Mouse (Mus musculus): Measurements from ENCODE around the gene Iqcg.
A peak's percentile ranks its signal among the peaks of the same experiment; 100 is the strongest.
"Not testable (repeated sequence)": the region's sequence is repeated elsewhere in the genome, so short reads cannot be mapped to it uniquely, and the experiment has no call there.

Gene Iqcg

GRCm38 (mm10) chr16:33056095-33056785, at the start of gene Iqcg, which contains the start of gene Rpl35a:
Gene Iqcg, minus strand, starts transcription at chr16:33056218.
Gene Rpl35a, plus strand, starts transcription at chr16:33056453.
- peak; percentile 84 to 87 for DNase-seq (ENCODE audit: low spot score in 2 of 2)

- no peak for DNase-seq (ENCODE audit: low spot score in 2 of 2)
Measured at GRCm38 (mm10) chr16:33085666-33086065, 29.6 kb upstream of the Iqcg start.

- no peak for DNase-seq (ENCODE audit: low spot score in 2 of 2)
Measured at GRCm38 (mm10) chr16:33083996-33084395, 28.0 kb upstream of the Iqcg start.

- no peak for DNase-seq (ENCODE audit: low spot score in 2 of 2)
Measured at GRCm38 (mm10) chr16:33082951-33083350, 26.9 kb upstream of the Iqcg start.

GRCm38 (mm10) chr16:33080063-33080462, 24.0 kb upstream of the Iqcg start:
- DNase-seq (ENCODE audit: low spot score in 2 of 2), result no peak

GRCm38 (mm10) chr16:33077069-33077627, 21.1 kb upstream of the Iqcg start:
- DNase-seq (ENCODE audit: low spot score in 2 of 2), result no peak

- DNase-seq (ENCODE audit: low spot score in 2 of 2), result no peak
Measured at GRCm38 (mm10) chr16:33076078-33076477, 20.1 kb upstream of the Iqcg start.

- DNase-seq (ENCODE audit: low spot score in 2 of 2), result no peak
Measured at GRCm38 (mm10) chr16:33074967-33075366, 18.9 kb upstream of the Iqcg start.

GRCm38 (mm10) chr16:33072871-33073557, 17.0 kb upstream of the Iqcg start:
- peak; percentile 59 to 69 for DNase-seq (ENCODE audit: low spot score in 2 of 2)

- DNase-seq (ENCODE audit: low spot score in 2 of 2), result no peak
Measured at GRCm38 (mm10) chr16:33070928-33071327, 14.9 kb upstream of the Iqcg start.

- DNase-seq (ENCODE audit: low spot score in 2 of 2), result no peak
Measured at GRCm38 (mm10) chr16:33064636-33065035, 8.6 kb upstream of the Iqcg start.

- DNase-seq (ENCODE audit: low spot score in 2 of 2), result no peak
Measured at GRCm38 (mm10) chr16:33063267-33063666, 7.2 kb upstream of the Iqcg start.

GRCm38 (mm10) chr16:33062682-33063131, 6.7 kb upstream of the Iqcg start:
- DNase-seq (ENCODE audit: low spot score in 2 of 2), result no peak

GRCm38 (mm10) chr16:33062024-33062681, 6.1 kb upstream of the Iqcg start, which contains the start of gene Lmln:
Gene Lmln, plus strand, starts transcription at chr16:33062521.
- DNase-seq (ENCODE audit: low spot score in 2 of 2), result peak; percentile 88 to 90

- DNase-seq (ENCODE audit: low spot score in 2 of 2), result no peak
Measured at GRCm38 (mm10) chr16:33061400-33061799, 5.4 kb upstream of the Iqcg start.

GRCm38 (mm10) chr16:33060926-33061325, 4.9 kb upstream of the Iqcg start:
- DNase-seq (ENCODE audit: low spot score in 2 of 2), result no peak

- no peak for DNase-seq (ENCODE audit: low spot score in 2 of 2)
Measured at GRCm38 (mm10) chr16:33059471-33059870, 3.5 kb upstream of the Iqcg start.

- DNase-seq (ENCODE audit: low spot score in 2 of 2), result not testable (repeated sequence)
Measured at GRCm38 (mm10) chr16:33058656-33059055, 2.6 kb upstream of the Iqcg start.

- DNase-seq (ENCODE audit: low spot score in 2 of 2), result no peak
Measured at GRCm38 (mm10) chr16:33058033-33058432, 2.0 kb upstream of the Iqcg start.

GRCm38 (mm10) chr16:33056786-33057185, 768 bp upstream of the Iqcg start:
- DNase-seq (ENCODE audit: low spot score in 2 of 2), result no peak

GRCm38 (mm10) chr16:33055655-33056054, 363 bp downstream of the Iqcg start:
- no peak for DNase-seq (ENCODE audit: low spot score in 2 of 2)

- DNase-seq (ENCODE audit: low spot score in 2 of 2), result not testable (repeated sequence)
Measured at GRCm38 (mm10) chr16:33054927-33055326, 1.1 kb downstream of the Iqcg start.

Data from spleen, postnatal 36 days (tissue).